Mouse (Mus musculus) stomach, embryonic 14.5 days (tissue): ENCODE results near the gene Atp6v1d. TPM values are rescaled to one million over a fixed set of nuclear protein-coding genes. Genes with fewer than 3 reads are reported as not detected.

Source experiments
- ATAC-seq: fragments of 200-750 bp; cut with Nextera tagmentation; 2 replicates; pipeline ENCODE4 v1.8.0; 2017; ENCODE audit warnings: low read depth, moderate TSS enrichment; ENCODE audit not compliant: insufficient number of reproducible peaks, insufficient read depth, low FRiP score
- H3K27ac ChIP-seq: fragments of 300-500 bp; sonication (generic); 2 replicates; pipeline ENCODE4 v1.5.1; 2014; ENCODE audit warnings: mild to moderate bottlenecking, low read length, moderate library complexity, mixed read lengths
- H3K27me3 ChIP-seq: fragments of 300-500 bp; sonication (generic); 2 replicates; pipeline ENCODE4 v1.6.1; 2014; ENCODE audit warnings: low read length, control low read depth, mixed read lengths; ENCODE audit not compliant: control insufficient read depth, insufficient read depth
- H3K36me3 ChIP-seq: fragments of 300-500 bp; sonication (generic); 2 replicates; pipeline ENCODE4 v1.6.1; 2014; ENCODE audit warnings: mild to moderate bottlenecking, control low read depth, low read length, moderate library complexity, mixed read lengths; ENCODE audit not compliant: control insufficient read depth, insufficient read depth
- H3K4me1 ChIP-seq: fragments of 300-500 bp; sonication (generic); 2 replicates; pipeline ENCODE4 v1.6.1; 2014; ENCODE audit warnings: low read length, control low read depth, mixed read lengths; ENCODE audit not compliant: control insufficient read depth, insufficient read depth
- H3K4me2 ChIP-seq: fragments of 300-500 bp; sonication (generic); replicated peaks from 2 replicates; pipeline ENCODE4 v1.6.1; 2014; ENCODE audit warnings: low read depth, low read length, control low read depth
- H3K4me3 ChIP-seq: fragments of 300-500 bp; sonication (generic); 2 replicates; pipeline ENCODE4 v1.5.1; 2014; ENCODE audit warnings: low read depth, low read length, control low read depth
- H3K9ac ChIP-seq: fragments of 300-500 bp; sonication (generic); replicated peaks from 2 replicates; pipeline ENCODE4 v1.6.1; 2014; ENCODE audit warnings: low read depth, mild to moderate bottlenecking, control low read depth, low read length, moderate library complexity, mixed read lengths
- H3K9me3 ChIP-seq: fragments of 300-500 bp; sonication (generic); 2 replicates; pipeline ENCODE4 v1.6.1; 2016; ENCODE audit warnings: low read depth, low read length, control low read depth; ENCODE audit not compliant: control insufficient read depth
- WGBS: fragments of 180-500 bp; shearing (Covaris S2); extraction: QIAGEN DNeasy Blood & Tissue Kit; methylation state at CpG from one replicate; pipeline ENCODE4 v1.1.7; 2014; 5-methylcytosine and 5-hydroxymethylcytosine counted together
- polyA plus RNA-seq: library from polyadenylated mRNA; unstranded; fragments of >200 nt; fragmentation: Nextera tagmentation; extraction: Ambion mirVana; gene quantifications from 2 replicates; pipeline ENCODE4 v1.2.1, GENCODE M21; 2014

The Atp6v1d gene
- polyA plus RNA-seq, 1 experiment from 2014 or later = 68.3 TPM

DNA sequence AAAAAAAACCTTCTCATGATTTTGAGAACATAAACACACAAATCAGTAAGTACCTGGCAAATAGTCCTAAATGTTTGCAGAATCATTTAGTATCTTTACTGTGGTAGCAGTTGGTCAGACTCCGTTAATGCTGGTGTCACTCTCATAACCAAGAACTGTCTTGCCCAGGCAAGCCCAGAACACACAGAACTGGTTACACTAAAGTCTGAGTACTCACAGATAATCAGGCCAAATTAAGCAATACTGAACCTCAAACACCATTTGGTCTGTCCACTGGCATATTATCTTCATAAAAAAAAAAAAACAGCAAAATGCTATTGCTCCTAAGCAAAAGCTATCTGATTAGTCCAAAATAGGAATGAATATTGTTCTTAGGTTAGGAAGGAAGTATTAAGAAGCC is 19.0 kb downstream of the Atp6v1d start:
- no peak overlapping the region for H3K27ac ChIP-seq
- H3K9me3 ChIP-seq = no peaks in the 10 kb centered on the region
- H3K36me3 ChIP-seq = peaks cover 29% of the 10 kb centered on the region
- no peak overlapping the region for H3K4me2 ChIP-seq
- H3K9ac ChIP-seq = no peak overlapping the region
- no peak overlapping the region for H3K4me3 ChIP-seq
- no peaks in the 10 kb centered on the region for H3K4me1 ChIP-seq
- no peaks in the 10 kb centered on the region for H3K27me3 ChIP-seq
- WGBS = 90% methylated on average over 1 of the region's 1 CpGs
- ATAC-seq = no peak

DNA sequence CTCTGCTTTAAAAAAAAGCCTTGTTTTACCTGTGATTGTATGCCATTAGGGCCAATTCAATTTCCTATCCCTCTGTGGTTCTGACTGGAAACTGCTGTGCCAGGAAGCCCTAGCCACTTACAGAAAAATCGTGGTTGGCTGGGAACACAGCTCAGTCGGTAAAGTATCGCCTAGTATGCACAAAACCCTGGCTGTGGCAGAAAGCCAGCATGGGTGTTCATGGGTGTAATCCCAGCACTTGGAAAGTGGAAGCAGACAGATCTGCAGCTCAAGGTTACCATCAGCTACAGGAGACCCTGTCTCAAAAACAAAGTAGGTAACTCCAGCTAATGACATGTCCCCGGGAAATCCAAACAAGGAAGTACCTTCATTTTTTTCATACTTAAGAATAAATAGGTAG is 21.5 kb downstream of the Atp6v1d start:
- 84% methylated on average over 4 of the region's 4 CpGs for WGBS
- H3K4me1 ChIP-seq = no peaks in the 10 kb centered on the region
- no peak overlapping the region for H3K4me3 ChIP-seq
- ATAC-seq = no peak
- no peak overlapping the region for H3K4me2 ChIP-seq
- H3K9me3 ChIP-seq = no peaks in the 10 kb centered on the region
- no peak overlapping the region for H3K9ac ChIP-seq
- peaks cover 34% of the 10 kb centered on the region for H3K36me3 ChIP-seq
- H3K27ac ChIP-seq = no peak overlapping the region
- no peaks in the 10 kb centered on the region for H3K27me3 ChIP-seq

DNA sequence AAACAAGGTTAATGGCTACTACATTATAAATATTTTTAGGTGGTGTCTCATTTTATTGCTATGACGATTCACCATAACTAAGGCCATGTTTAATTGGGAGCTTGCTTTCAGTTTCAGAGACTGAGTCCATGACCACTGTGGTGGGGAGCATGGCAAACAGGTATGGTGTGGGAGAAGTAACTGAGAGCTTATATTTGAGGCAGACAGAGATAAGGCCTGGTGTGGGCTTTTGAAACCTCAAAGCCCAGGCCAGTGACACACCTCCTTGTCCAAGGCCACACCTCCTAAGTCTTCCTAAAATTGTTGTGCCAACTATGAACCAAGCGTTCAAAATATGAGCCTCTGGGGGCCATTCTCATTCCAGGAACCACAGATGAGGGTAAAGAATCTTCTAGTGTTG is 26.9 kb downstream of the Atp6v1d start:
- Histone ChIP-seq H3K4me3 (no peak overlapping the region), H3K27me3 (no peaks in the 10 kb centered on the region), H3K4me1 (no peaks in the 10 kb centered on the region), H3K9me3 (no peaks in the 10 kb centered on the region), H3K36me3 (peaks cover 22% of the 10 kb centered on the region), H3K4me2 (no peak overlapping the region), H3K9ac (no peak overlapping the region), H3K27ac (no peak overlapping the region)
- WGBS = 86% methylated on average over 2 of the region's 2 CpGs
- ATAC-seq = no peak

DNA sequence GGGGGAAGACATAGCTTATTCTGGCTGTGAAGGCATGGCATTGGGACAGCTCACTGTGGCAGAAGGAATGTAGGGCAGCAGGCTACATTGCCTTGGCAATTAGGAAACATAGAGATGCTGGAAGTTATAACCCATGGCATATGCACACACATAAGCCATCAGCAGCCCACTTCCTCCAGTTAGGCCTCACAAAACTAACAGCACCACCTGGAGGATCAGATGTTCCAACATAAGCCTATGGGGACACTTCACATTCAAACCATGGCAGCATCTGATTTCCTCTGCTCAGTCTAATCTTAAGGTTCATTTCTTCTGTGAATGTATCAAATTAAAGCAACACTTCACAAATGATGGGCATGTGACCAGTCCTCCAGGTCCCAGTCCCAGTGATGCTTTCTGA is 47.0 kb downstream of the Atp6v1d start:
- Histone ChIP-seq H3K4me1 (no peaks in the 10 kb centered on the region), H3K27ac (no peak overlapping the region), H3K9ac (no peak overlapping the region), H3K4me3 (no peak overlapping the region), H3K27me3 (no peaks in the 10 kb centered on the region), H3K36me3 (0 out of 2 replicates have a peak, but pooled peaks cover 7% of the 10 kb centered on the region), H3K4me2 (no peak overlapping the region), H3K9me3 (no peaks in the 10 kb centered on the region)
- ATAC-seq = no peak

DNA sequence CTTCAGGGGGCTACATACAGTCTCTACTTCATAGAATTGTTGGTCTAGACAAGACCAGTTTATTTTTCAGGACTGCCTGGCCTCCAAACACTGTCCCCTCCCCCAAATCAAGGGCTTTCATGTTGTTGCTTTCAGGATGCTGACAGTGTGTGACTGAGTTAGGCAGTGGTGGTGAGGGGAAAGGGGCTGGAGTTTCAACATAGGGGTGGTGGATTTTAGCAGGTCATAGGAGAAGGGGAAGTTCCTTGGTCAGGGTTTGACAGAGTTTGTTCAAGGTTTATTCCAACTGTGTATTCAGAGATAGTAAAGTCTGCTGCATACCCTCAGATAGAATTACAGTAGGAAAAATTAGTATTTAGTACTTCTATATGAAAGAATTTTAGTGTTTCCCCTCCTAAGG is 59.6 kb downstream of the Atp6v1d start:
- Histone ChIP-seq H3K4me2 (no peak overlapping the region), H3K4me1 (no peaks in the 10 kb centered on the region), H3K27ac (no peak overlapping the region), H3K9ac (no peak overlapping the region), H3K9me3 (no peaks in the 10 kb centered on the region), H3K36me3 (peaks cover 11% of the 10 kb centered on the region), H3K27me3 (no peaks in the 10 kb centered on the region), H3K4me3 (no peak overlapping the region)
- ATAC-seq = no peak

DNA sequence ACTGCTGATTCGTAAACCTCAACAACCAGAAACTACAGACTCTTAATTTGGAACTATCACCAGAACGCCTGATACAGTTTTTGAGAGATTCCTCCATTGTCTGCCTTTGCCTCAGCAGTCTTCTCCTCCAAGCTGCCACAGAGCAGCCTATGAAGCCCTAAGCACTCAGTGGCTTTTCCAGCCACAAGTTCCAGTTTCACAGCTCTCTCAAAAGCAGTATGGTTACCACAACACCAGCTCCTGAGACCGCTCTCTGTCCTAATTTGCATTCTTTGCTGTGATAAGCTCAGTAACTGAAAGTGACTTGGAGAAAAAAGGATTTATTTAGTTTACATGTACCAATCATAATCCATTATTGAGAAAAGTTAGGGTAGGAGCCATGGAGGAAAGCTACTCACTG is 61.4 kb downstream of the Atp6v1d start:
- WGBS = 87% methylated on average over 3 of the region's 3 CpGs
- H3K4me3 ChIP-seq = no peak overlapping the region
- no peaks in the 10 kb centered on the region for H3K4me1 ChIP-seq
- no peak overlapping the region for H3K9ac ChIP-seq
- H3K27me3 ChIP-seq = no peaks in the 10 kb centered on the region
- H3K9me3 ChIP-seq = no peaks in the 10 kb centered on the region
- H3K4me2 ChIP-seq = no peak overlapping the region
- ATAC-seq = no peak
- H3K27ac ChIP-seq = no peak overlapping the region
- peaks cover 11% of the 10 kb centered on the region for H3K36me3 ChIP-seq

DNA sequence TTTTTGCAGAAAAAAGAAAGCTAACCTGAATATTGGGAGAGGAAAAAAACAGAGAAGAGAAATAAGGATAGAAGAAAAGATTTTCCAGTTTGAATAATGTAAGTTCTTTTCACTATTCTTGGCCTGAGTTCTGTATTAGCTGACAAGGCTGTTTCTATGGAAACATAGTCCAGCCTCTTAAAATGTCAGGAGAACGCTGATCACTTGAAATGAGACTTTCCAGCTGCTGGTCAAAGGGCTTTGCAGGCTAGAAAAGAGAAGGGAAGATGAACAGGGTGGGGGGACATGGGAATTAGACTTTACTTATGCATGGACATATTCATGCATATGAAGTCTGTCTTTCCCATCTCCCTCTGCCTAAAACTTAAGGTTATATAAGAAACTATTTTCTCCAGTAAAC is 67.2 kb downstream of the Atp6v1d start:
- peaks cover 11% of the 10 kb centered on the region for H3K36me3 ChIP-seq
- H3K27me3 ChIP-seq = no peaks in the 10 kb centered on the region
- H3K9me3 ChIP-seq = no peaks in the 10 kb centered on the region
- 19% methylated on average over 1 of the region's 1 CpGs for WGBS
- ATAC-seq = peak; percentile 37; the same call in 1 of the 2 replicates
- H3K27ac ChIP-seq = no peak overlapping the region
- no peak overlapping the region for H3K4me2 ChIP-seq
- no peak overlapping the region for H3K9ac ChIP-seq
- H3K4me3 ChIP-seq = no peak overlapping the region
- H3K4me1 ChIP-seq = no peaks in the 10 kb centered on the region

DNA sequence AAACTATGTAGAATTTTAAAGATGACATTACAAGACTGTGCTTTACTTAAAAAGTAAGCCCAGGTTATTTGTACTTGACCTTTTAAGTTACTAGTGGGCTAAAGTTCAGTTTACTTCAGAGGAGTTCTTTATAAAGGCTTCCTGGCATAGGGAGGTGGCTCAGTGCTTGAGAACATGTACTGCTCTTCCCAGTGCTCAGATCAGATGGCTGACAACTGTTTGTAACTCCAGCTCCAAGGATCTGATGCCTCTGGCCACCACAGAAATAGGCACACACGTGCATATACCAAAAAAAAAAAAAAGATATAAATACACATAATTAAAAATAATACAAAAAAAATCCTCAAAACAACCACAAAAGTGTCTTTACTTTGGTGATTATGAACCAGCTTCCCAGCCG is 70.6 kb downstream of the Atp6v1d start:
- Histone ChIP-seq H3K27me3 (no peaks in the 10 kb centered on the region), H3K9me3 (no peaks in the 10 kb centered on the region), H3K27ac (no peak overlapping the region), H3K4me1 (peaks cover 4% of the 10 kb centered on the region; the same call in 1 of the 2 replicates), H3K4me2 (no peak overlapping the region), H3K36me3 (no peaks in the 10 kb centered on the region), H3K9ac (no peak overlapping the region), H3K4me3 (no peak overlapping the region)
- whole genome bisulfite sequencing = 60% methylated on average over 2 of the region's 2 CpGs
- no peak for ATAC-seq
